Mouse (Mus musculus) liver, postnatal 0 days (tissue): ENCODE measurements at regions not wholly inside any gene's neighbourhood (a gene's known extent, or its start where the extent isn't known, plus 50 kb on each side); places are given as distances from the start of the nearest gene placed in this dataset.

Source experiments
- ATAC-seq: fragments of 200-750 bp; cut with Nextera tagmentation; 2 replicates; pipeline ENCODE4 v1.8.0; 2017; ENCODE audit warnings: mild to moderate bottlenecking, moderate library complexity
- DNase-seq: peaks from one replicate; pipeline ENCODE4 v3.0.0-alpha.2; 2016
- H3K27ac ChIP-seq: fragments of 300-500 bp; sonication (generic); 2 replicates; pipeline ENCODE4 v1.5.1; 2014; ENCODE audit warnings: antibody characterized with exemption, moderate library complexity, mild to moderate bottlenecking, low read depth
- H3K27me3 ChIP-seq: fragments of 300-500 bp; sonication (generic); 2 replicates; pipeline ENCODE4 v1.6.1; 2014; ENCODE audit warnings: low read length, control low read depth, mixed read lengths; ENCODE audit not compliant: insufficient read depth
- H3K36me3 ChIP-seq: fragments of 300-500 bp; sonication (generic); replicated peaks from 2 replicates; pipeline ENCODE4 v1.6.1; 2014; ENCODE audit warnings: mild to moderate bottlenecking, control low read depth, low read length, moderate library complexity, mixed read lengths; ENCODE audit not compliant: insufficient read depth
- H3K4me1 ChIP-seq: fragments of 300-500 bp; sonication (generic); 2 replicates; pipeline ENCODE4 v1.6.1; 2014; ENCODE audit warnings: antibody characterized with exemption, mild to moderate bottlenecking, control low read depth; ENCODE audit not compliant: insufficient read depth
- H3K4me2 ChIP-seq: fragments of 300-500 bp; sonication (generic); 2 replicates; pipeline ENCODE4 v1.6.1; 2014; ENCODE audit warnings: low read depth, mild to moderate bottlenecking, low read length, moderate library complexity, mixed read lengths
- H3K4me3 ChIP-seq: fragments of 300-500 bp; sonication (generic); 2 replicates; pipeline ENCODE4 v1.5.1; 2014; ENCODE audit warnings: low read depth, low read length
- H3K9ac ChIP-seq: fragments of 300-500 bp; sonication (generic); replicated peaks from 2 replicates; pipeline ENCODE4 v1.6.1; 2014; ENCODE audit warnings: mild to moderate bottlenecking, moderate library complexity
- H3K9me3 ChIP-seq: fragments of 300-500 bp; sonication (generic); 2 replicates; pipeline ENCODE4 v1.6.1; 2016; ENCODE audit warnings: mild to moderate bottlenecking, control low read depth, low read length, mixed read lengths
- CTCF ChIP-seq: sonication (generic); IDR thresholded peaks from 2 replicates; pipeline ENCODE4 v1.5.1; 2016; ENCODE audit warnings: antibody characterized with exemption, low read depth
- EP300 ChIP-seq: IDR thresholded peaks from 2 replicates; pipeline ENCODE4 v1.6.1; 2016; ENCODE audit warnings: antibody characterized with exemption, low read depth, mild to moderate bottlenecking
- whole genome bisulfite sequencing: fragments of 180-500 bp; shearing (Covaris S2); extraction: QIAGEN DNeasy Blood & Tissue Kit; methylation state at CpG from one replicate; pipeline ENCODE4 v1.1.7; 2014; ENCODE audit not compliant: insufficient replicate concordance; 5-methylcytosine and 5-hydroxymethylcytosine counted together

DNA sequence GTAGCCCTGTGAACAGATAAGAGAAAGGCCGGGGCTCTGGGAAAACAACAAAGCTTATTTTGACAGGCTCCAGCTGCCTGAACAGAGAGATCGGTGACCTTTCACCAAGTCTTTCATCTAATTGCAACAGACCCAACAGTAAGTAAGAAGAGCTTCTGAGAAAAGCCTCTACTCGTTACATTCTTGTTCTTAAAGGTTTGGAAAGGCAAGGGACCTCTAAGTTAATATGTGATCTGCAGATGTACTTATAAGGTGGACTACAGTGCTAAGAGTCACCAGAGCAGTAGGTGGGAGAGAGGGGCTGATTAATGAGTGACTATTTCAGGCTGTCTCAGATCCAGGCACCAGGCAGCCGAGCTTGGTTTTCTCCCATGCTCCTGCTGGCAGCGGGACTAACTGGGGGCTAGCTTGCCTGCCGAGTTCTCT is 68.4 kb upstream of the Usp27x start:
- TF ChIP-seq CTCF (no peak), EP300 (no peak)
- 29% methylated on average over 6 of the region's 6 CpGs for WGBS
- Histone ChIP-seq H3K36me3 (no peaks in the 10 kb centered on the region), H3K4me2 (no peak overlapping the region), H3K9ac (no peak overlapping the region), H3K4me3 (no peak overlapping the region), H3K9me3 (no peaks in the 10 kb centered on the region), H3K4me1 (no peaks in the 10 kb centered on the region), H3K27ac (peak overlapping the region; percentile 78), H3K27me3 (no peaks in the 10 kb centered on the region)
- DNase-seq (no peak), ATAC-seq (peak; percentile 79)

GRCm38 (mm10) chrX:7435375-7436042 is 59.9 kb upstream of the Usp27x start:
- Histone ChIP-seq H3K9ac (no peak overlapping the region), H3K36me3 (no peaks in the 10 kb centered on the region), H3K4me1 (no peaks in the 10 kb centered on the region), H3K9me3 (no peaks in the 10 kb centered on the region), H3K4me3 (no peak overlapping the region), H3K4me2 (no peak overlapping the region), H3K27me3 (no peaks in the 10 kb centered on the region), H3K27ac (no peak overlapping the region)
- ATAC-seq (no peak), DNase-seq (no peak)
- TF ChIP-seq CTCF (no peak), EP300 (no peak)
- 71% methylated on average over 2 of the region's 2 CpGs for WGBS

- DNase-seq (no peak), ATAC-seq (no peak)
- Histone ChIP-seq H3K4me3 (no peak overlapping the region), H3K4me2 (no peak overlapping the region), H3K27me3 (no peaks in the 10 kb centered on the region), H3K9me3 (no peaks in the 10 kb centered on the region), H3K36me3 (no peaks in the 10 kb centered on the region), H3K9ac (no peak overlapping the region), H3K4me1 (no peaks in the 10 kb centered on the region), H3K27ac (no peak overlapping the region)
- TF ChIP-seq EP300 = no peak
- no peak for TF ChIP-seq CTCF
- 23% methylated on average over 2 of the region's 2 CpGs for WGBS
Measured at GRCm38 (mm10) chrX:7434268-7434667, 58.6 kb upstream of the Usp27x start.

GRCm38 (mm10) chrX:7430456-7430855 is 54.8 kb upstream of the Usp27x start:
- H3K9me3 ChIP-seq = no peaks in the 10 kb centered on the region
- 47% methylated on average over 1 of the region's 1 CpGs for WGBS
- no peaks in the 10 kb centered on the region for H3K36me3 ChIP-seq
- no peaks in the 10 kb centered on the region for H3K4me1 ChIP-seq
- H3K27me3 ChIP-seq = no peaks in the 10 kb centered on the region
- no peak overlapping the region for H3K27ac ChIP-seq
- H3K9ac ChIP-seq = no peak overlapping the region
- H3K4me2 ChIP-seq = no peak overlapping the region
- DNase-seq (no peak), ATAC-seq (no peak)
- no peak for TF ChIP-seq EP300
- TF ChIP-seq CTCF = no peak
- H3K4me3 ChIP-seq = no peak overlapping the region

- Histone ChIP-seq H3K4me3 (no peak overlapping the region), H3K27ac (no peak overlapping the region), H3K36me3 (no peaks in the 10 kb centered on the region), H3K9ac (no peak overlapping the region), H3K9me3 (no peaks in the 10 kb centered on the region), H3K4me1 (no peaks in the 10 kb centered on the region), H3K4me2 (no peak overlapping the region), H3K27me3 (no peaks in the 10 kb centered on the region)
- TF ChIP-seq CTCF (no peak), EP300 (no peak)
- ATAC-seq = no peak
- 26% methylated on average over 5 of the region's 5 CpGs for WGBS
- no peak for DNase-seq
Measured at GRCm38 (mm10) chrX:7429524-7429865, 53.9 kb upstream of the Usp27x start.

DNA sequence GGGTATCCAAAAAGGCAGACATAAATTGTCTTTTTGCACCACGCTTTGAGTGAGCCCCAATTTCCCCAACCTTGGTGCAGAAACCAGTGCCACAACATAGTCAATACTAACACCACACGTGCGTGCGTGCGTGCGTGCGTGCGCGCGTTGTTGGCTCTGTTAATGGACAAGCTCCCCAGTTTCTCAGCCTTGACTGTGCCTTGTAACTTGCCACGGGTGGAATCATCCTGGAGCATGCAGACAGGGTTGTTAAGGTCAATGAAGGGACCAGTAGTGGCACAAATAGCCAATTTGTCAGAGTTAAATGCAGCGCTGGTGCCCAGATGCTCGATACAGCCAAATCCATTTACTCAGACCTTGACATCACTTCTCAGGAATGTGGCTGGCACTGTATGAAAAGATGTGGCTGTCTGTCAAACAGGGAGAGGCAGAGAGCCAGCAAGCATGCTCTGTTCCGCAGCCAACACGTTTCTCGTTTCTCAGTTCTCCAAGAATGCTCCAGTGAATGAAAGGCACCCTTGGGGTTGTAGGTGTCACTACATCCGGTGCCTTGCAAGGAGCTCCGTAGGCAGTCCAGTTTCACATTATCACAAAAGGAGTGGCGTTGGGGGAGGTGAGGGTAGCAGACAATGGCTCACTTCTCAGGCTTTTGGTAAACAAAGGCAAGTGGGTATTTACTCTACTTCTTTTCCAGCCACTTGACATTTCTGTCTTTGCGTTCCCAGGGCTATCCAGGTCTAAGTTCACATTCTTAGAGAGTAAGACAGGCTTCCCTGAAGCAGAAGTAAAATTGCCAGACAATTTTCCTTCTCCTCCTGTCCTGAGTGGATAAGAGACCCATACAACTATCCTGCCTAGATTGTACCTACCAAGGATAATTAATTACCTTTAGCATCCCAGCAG is 53.2 kb upstream of the Usp27x start:
- H3K27ac ChIP-seq = no peak overlapping the region
- H3K9ac ChIP-seq = no peak overlapping the region
- no peaks in the 10 kb centered on the region for H3K9me3 ChIP-seq
- H3K4me2 ChIP-seq = no peak overlapping the region
- 57% methylated on average over 20 of the region's 20 CpGs for WGBS
- TF ChIP-seq CTCF = no peak
- TF ChIP-seq EP300 = no peak
- no peaks in the 10 kb centered on the region for H3K36me3 ChIP-seq
- H3K4me3 ChIP-seq = no peak overlapping the region
- DNase-seq = no peak
- no peaks in the 10 kb centered on the region for H3K27me3 ChIP-seq
- no peak for ATAC-seq
- no peaks in the 10 kb centered on the region for H3K4me1 ChIP-seq
